Mouse (Mus musculus): ENCODE results near the gene Cebpe. TPM values are rescaled to one million over a fixed set of nuclear protein-coding genes. Genes with fewer than 3 reads are reported as not detected.

Cebpe gene
- polyA plus RNA-seq, 1 experiment from 2014 or later = not detected

DNA sequence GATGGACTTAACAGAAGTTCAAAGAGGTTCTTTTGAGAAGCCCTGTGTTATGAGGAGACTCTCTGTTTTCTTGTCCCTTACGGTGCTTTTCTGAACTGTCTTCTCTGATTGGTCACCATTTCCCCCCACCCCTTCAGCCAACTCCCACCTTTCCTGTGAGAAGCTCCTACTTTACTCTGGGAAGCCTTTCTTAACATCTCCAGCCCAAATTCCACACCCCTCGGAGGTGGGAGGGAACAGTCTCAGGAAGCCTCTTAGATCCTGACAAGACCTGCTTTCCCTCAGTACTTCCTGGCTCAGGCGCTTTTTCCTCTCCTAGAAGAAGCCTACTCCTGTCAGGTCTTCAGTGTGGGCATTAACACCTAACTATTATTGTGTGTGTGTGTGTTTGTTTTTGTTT, 12.4 kb downstream of the Cebpe start:
- Histone ChIP-seq H3K9me3 (replicated peaks) (no peaks in the 10 kb centered on the region), H3K4me2 (replicated peaks) (no peak overlapping the region), H3K9ac (no peak overlapping the region), H3K4me1 (no peaks in the 10 kb centered on the region), H3K27me3 (peaks cover 8% of the 10 kb centered on the region; the same call in 1 of the 2 replicates), H3K4me3 (replicated peaks) (no peak overlapping the region), H3K27ac (replicated peaks) (no peak overlapping the region), H3K36me3 (no peaks in the 10 kb centered on the region)
- no peak for ATAC-seq (ENCODE audit: insufficient number of reproducible peaks, low FRiP score, low TSS enrichment, low read depth)
- 53% methylated on average over 3 of the region's 3 CpGs for WGBS

DNA sequence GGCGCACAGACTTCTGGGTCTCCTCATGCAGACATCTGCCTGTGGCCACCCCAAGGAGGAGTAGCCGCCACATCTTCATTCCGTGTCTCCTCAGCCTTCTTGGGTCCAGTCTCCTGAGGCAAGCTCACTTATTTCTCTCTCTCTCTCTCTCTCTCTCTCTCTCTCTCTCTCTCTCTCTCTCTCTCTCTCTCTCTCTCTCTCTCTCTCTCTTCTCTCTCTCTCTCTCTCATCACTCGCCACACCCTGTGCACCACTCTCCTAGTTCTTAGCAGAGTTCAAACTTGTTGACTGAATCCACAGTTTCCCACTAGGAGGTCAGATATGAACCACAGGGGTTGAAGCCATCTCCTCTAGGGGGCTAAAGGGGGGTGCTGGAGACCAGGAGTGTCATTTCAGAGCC, 13.2 kb downstream of the Cebpe start, which contains the start of gene Gm29776:
Gene Gm29776 (minus strand): TSS at position 101 of the 400 bp plus-strand sequence.
- WGBS = 69% methylated on average over 4 of the region's 4 CpGs
- Histone ChIP-seq H3K9me3 (replicated peaks) (no peaks in the 10 kb centered on the region), H3K4me1 (no peaks in the 10 kb centered on the region), H3K27me3 (peaks cover 8% of the 10 kb centered on the region; the same call in 1 of the 2 replicates), H3K4me2 (replicated peaks) (no peak within 1 kb of the TSS), H3K9ac (no peak within 1 kb of the TSS), H3K27ac (replicated peaks) (no peak within 1 kb of the TSS), H3K4me3 (replicated peaks) (no peak within 1 kb of the TSS), H3K36me3 (no peaks in the 10 kb centered on the region)
- ATAC-seq (ENCODE audit: insufficient number of reproducible peaks, low FRiP score, low TSS enrichment, low read depth) = no peak

DNA sequence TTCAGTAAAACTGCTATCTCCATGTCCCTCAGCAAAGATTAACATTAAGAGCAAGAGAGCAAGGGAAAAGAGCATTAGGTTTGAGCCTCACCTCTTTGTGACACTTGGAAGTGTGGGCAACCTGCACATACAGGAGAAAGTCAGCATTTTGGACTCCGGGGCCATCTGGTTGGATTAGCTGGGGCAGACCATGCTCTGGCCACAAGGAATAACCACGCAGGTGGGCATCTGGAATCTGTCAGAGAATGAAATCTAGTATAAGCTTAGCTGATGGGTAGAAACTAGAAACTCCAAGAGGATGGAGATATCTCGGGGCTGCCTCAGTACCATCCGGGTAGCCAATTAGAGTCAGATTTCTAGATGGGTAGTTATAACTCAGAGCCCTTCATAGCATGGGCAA, 15.2 kb downstream of the Cebpe start:
- no peak for ATAC-seq (ENCODE audit: insufficient number of reproducible peaks, low FRiP score, low TSS enrichment, low read depth)
- peaks cover 10% of the 10 kb centered on the region; the same call in 1 of the 2 replicates for H3K36me3 ChIP-seq
- 73% methylated on average over 4 of the region's 4 CpGs for WGBS
- no peak overlapping the region for H3K4me2 ChIP-seq (replicated peaks)
- no peaks in the 10 kb centered on the region for H3K4me1 ChIP-seq
- no peaks in the 10 kb centered on the region for H3K9me3 ChIP-seq (replicated peaks)
- no peak overlapping the region for H3K9ac ChIP-seq
- H3K4me3 ChIP-seq (replicated peaks) = no peak overlapping the region
- no peaks in the 10 kb centered on the region for H3K27me3 ChIP-seq
- H3K27ac ChIP-seq (replicated peaks) = no peak overlapping the region

DNA sequence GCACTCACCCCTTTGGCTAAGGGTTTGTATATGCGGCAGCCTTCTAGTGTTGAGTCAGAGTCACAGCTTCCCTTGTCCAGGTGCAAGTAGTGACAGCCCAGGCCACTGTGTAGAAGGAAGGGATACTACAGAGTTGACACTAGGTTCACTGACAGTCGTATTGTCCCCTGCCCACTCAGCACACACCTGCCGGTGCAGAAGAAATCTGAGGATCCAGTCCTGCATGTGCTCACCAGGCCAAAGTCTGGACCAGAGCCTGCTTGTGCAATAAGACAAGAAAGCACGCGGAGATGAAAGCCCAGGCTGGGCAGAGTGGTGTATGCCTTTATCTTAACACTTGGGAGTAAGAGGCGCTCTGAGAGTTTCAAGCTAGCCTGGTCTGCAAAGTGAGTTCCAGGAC, 16.9 kb downstream of the Cebpe start:
- no peak for ATAC-seq (ENCODE audit: insufficient number of reproducible peaks, low FRiP score, low TSS enrichment, low read depth)
- Histone ChIP-seq H3K9ac (no peak overlapping the region), H3K4me2 (replicated peaks) (no peak overlapping the region), H3K4me1 (no peaks in the 10 kb centered on the region), H3K9me3 (replicated peaks) (no peaks in the 10 kb centered on the region), H3K27ac (replicated peaks) (no peak overlapping the region), H3K36me3 (peaks cover 21% of the 10 kb centered on the region), H3K4me3 (replicated peaks) (no peak overlapping the region), H3K27me3 (no peaks in the 10 kb centered on the region)
- 77% methylated on average over 6 of the region's 6 CpGs for WGBS

DNA sequence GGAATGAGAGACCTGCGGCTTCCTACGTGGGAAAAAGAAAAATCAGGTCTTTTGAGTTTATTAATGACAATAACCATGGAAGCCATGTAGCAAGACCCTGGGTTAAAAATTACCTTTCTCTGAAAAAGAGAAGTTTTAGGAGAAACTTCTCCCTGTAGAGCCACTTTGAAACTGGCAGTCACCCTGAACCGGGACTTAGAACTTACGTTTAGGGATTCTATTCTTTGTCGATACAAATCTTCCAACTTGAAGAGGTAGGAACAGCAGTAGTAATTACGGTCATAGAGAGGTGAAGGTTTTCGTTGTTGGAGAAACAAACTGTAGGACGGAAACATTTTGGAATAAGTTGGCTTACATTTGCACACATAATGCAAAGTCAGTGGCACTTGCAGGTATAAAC, 24.7 kb downstream of the Cebpe start:
- Histone ChIP-seq H3K27me3 (no peaks in the 10 kb centered on the region), H3K27ac (replicated peaks) (peak overlapping the region; percentile 98), H3K4me3 (replicated peaks) (peak overlapping the region; percentile 88), H3K4me2 (replicated peaks) (peak overlapping the region; percentile 51), H3K9me3 (replicated peaks) (no peaks in the 10 kb centered on the region), H3K36me3 (peaks cover 36% of the 10 kb centered on the region), H3K4me1 (peaks cover 14% of the 10 kb centered on the region), H3K9ac (peak overlapping the region; percentile 73)
- no peak for ATAC-seq (ENCODE audit: insufficient number of reproducible peaks, low FRiP score, low TSS enrichment, low read depth)
- 4% methylated on average over 8 of the region's 8 CpGs for WGBS

DNA sequence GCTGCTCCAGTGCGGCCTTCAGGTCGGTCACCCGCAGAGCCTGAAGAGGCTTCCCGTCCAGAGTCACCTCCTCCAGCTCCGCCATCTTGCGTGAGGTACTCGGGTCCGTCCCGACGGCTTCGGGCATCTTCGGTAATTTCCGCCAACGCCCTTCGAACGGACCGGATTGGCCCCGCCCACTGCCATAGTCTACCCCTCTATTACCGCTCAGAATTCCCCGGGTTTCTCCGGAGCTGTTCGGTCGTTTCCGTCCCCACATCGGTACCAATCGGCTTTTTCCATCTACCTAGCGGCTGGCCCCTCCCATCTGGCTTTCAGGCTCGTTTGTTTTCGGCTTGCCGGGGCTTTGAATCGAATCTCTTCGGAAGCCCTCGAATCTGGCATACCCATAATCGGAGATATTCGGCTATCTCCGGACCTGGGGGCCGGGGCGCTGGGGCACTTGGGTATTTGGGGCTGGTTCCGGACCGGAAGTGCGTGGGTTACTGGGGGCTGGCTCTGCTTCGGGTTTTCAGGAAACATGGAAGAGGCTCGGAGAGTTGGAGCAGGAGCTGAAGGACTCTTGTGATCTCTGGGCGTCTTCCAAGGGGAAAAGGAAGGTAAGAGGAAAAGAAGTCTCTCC, 25.3 kb downstream of the Cebpe start, which contains the start of gene Acin1:
Gene Acin1 (minus strand): TSS at position 410 of the 622 bp plus-strand sequence.
- H3K27ac ChIP-seq (replicated peaks) = peak within 1 kb of the TSS; percentile 98
- no peaks in the 10 kb centered on the region for H3K9me3 ChIP-seq (replicated peaks)
- H3K36me3 ChIP-seq = peaks cover 37% of the 10 kb centered on the region
- peak within 1 kb of the TSS; percentile 88 for H3K4me3 ChIP-seq (replicated peaks)
- H3K27me3 ChIP-seq = no peaks in the 10 kb centered on the region
- peak; percentile 98 for ATAC-seq (ENCODE audit: insufficient number of reproducible peaks, low FRiP score, low TSS enrichment, low read depth)
- H3K9ac ChIP-seq = peak within 1 kb of the TSS; percentile 96
- WGBS = under 1% methylated on average over 44 of the region's 44 CpGs
- peaks cover 14% of the 10 kb centered on the region for H3K4me1 ChIP-seq
- H3K4me2 ChIP-seq (replicated peaks) = peak within 1 kb of the TSS; percentile 55

DNA sequence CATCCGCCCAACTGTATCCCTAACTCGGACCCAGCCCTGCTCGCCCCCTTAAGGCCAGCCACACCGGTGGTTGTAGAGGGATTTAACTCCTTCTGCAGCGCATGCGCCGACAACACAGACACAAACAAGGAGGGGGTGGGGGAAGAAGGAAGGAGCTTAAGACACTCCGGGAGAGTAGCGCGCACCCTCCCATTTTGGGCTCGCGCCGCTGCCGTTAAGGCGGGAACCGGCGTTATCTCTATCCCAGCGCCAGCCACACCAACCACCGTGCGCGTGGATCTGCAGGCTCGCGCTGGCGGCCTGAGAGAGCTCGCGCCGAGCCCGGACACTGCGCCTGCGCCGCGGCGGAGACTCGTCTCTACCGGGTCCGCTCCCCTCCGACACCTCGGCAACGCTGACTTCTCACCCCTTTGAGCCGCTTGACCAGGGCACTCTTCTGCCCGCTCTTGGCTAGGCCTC, 25.9 kb downstream of the Cebpe start, which contains the start of gene 1700123O20Rik:
Gene 1700123O20Rik (plus strand): TSS at position 154 of the 459 bp plus-strand sequence.
- peak within 1 kb of the TSS; percentile 98 for H3K27ac ChIP-seq (replicated peaks)
- peak within 1 kb of the TSS; percentile 88 for H3K4me3 ChIP-seq (replicated peaks)
- WGBS = under 1% methylated on average over 41 of the region's 41 CpGs
- no peaks in the 10 kb centered on the region for H3K9me3 ChIP-seq (replicated peaks)
- H3K4me1 ChIP-seq = peaks cover 14% of the 10 kb centered on the region
- ATAC-seq (ENCODE audit: insufficient number of reproducible peaks, low FRiP score, low TSS enrichment, low read depth) = peak; percentile 81
- H3K27me3 ChIP-seq = no peaks in the 10 kb centered on the region
- peak within 1 kb of the TSS; percentile 55 for H3K4me2 ChIP-seq (replicated peaks)
- H3K9ac ChIP-seq = peak within 1 kb of the TSS; percentile 96
- peaks cover 40% of the 10 kb centered on the region for H3K36me3 ChIP-seq

DNA sequence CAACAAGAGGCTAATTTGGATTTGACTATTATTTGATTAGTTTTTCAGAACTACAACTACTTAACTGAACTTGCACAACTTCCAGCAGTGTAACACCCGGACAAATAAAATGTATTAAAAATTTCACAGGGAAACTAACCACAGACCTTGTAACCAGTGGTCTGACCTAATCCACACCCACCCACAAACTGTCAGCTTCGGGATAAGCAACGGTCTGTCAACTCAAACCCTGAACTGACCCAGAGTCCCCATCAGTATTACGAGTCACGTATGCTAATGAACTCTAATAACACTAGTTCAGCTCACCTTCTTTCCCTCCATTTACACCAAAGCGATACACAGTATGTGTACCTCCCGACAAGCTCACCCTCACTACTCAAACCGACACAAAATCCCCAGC, 26.5 kb downstream of the Cebpe start:
- 7% methylated on average over 8 of the region's 8 CpGs for WGBS
- peaks cover 37% of the 10 kb centered on the region for H3K36me3 ChIP-seq
- peak overlapping the region; percentile 96 for H3K9ac ChIP-seq
- no peaks in the 10 kb centered on the region for H3K9me3 ChIP-seq (replicated peaks)
- H3K4me2 ChIP-seq (replicated peaks) = peak overlapping the region; percentile 55
- no peaks in the 10 kb centered on the region for H3K27me3 ChIP-seq
- H3K27ac ChIP-seq (replicated peaks) = peak overlapping the region; percentile 98; the same call in 1 of the 2 replicates
- no peak for ATAC-seq (ENCODE audit: insufficient number of reproducible peaks, low FRiP score, low TSS enrichment, low read depth)
- peak overlapping the region; percentile 88 for H3K4me3 ChIP-seq (replicated peaks)
- peaks cover 14% of the 10 kb centered on the region for H3K4me1 ChIP-seq

DNA sequence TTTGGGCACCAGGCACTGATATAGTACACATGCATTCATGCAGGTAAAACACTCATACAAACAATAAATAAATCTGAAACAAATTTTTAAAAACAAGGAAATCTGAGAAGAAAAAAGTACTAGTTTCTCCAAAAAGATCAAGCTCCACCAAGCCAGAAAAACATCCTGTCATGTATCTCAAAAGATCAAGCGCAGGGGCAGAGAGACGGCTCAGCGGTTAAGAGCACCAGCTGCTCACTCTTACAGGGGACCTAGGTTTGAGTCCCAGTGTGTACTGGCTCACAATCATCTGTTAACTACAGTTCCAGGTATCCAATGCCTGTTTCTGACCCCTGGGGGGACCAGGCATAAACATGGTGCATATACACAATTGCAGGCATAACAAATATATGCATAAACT, 29.6 kb downstream of the Cebpe start:
- Histone ChIP-seq H3K9me3 (replicated peaks) (no peaks in the 10 kb centered on the region), H3K27ac (replicated peaks) (no peak overlapping the region), H3K27me3 (no peaks in the 10 kb centered on the region), H3K9ac (no peak overlapping the region), H3K4me3 (replicated peaks) (no peak overlapping the region), H3K36me3 (peaks cover 39% of the 10 kb centered on the region), H3K4me1 (no peaks in the 10 kb centered on the region; the same call in 1 of the 2 replicates), H3K4me2 (replicated peaks) (no peak overlapping the region)
- no peak for ATAC-seq (ENCODE audit: insufficient number of reproducible peaks, low FRiP score, low TSS enrichment, low read depth)
- WGBS = 86% methylated on average over 3 of the region's 3 CpGs

DNA sequence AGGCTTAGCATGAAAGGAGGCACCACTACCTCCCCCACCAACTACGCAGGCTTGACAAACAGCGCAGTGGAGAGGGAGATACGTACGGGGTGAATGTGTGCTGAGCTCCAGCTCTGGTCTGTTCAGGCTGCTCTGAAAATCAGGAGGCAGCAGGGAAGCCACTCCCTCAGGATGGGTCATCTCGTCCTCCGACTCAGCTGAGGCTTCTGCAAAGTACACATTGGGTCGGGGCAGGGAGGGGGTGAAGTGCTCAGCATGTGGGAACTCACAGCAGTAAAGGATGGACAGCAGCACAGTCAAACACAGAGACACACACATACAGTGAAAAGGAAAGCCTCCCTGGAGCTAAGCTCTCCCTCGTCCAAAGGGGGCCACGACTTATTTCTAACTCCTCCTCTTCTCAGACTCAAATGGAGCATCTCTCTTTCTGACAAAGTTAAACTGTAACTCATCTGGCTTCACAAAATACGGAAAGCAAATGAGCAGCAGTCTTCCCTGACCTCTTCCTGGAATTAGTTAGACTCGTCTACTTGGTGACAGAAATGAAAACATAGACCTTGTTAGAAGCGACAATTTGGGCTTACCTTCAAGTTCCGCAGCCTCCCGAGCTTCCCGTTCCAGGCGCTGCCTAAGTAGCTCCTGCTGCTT, 33.2 kb downstream of the Cebpe start:
- no peak overlapping the region for H3K9ac ChIP-seq
- 88% methylated on average over 16 of the region's 16 CpGs for WGBS
- ATAC-seq (ENCODE audit: insufficient number of reproducible peaks, low FRiP score, low TSS enrichment, low read depth) = no peak
- no peaks in the 10 kb centered on the region for H3K4me1 ChIP-seq
- H3K27me3 ChIP-seq = no peaks in the 10 kb centered on the region
- H3K27ac ChIP-seq (replicated peaks) = no peak overlapping the region
- H3K4me3 ChIP-seq (replicated peaks) = no peak overlapping the region
- H3K9me3 ChIP-seq (replicated peaks) = no peaks in the 10 kb centered on the region
- peaks cover 62% of the 10 kb centered on the region for H3K36me3 ChIP-seq
- no peak overlapping the region for H3K4me2 ChIP-seq (replicated peaks)

DNA sequence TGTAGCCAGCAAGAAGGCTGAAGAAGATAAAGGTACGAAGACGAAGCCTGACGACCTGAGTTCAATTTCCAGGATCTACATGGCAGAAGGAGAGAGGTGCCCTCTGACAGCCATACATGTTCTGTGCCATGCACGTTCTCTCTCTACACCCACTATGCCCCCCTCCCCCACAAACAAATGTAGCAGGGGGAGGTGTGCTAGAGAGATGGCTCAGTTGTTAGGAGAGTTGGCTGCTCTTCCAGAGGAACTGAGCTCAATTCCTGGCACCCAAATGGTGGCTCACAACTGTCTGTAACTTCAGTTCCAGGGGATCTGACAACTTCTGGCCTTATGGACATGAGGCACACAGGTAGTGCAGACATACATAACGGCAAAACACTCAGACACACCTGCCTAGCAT, 35.7 kb downstream of the Cebpe start:
- no peaks in the 10 kb centered on the region for H3K27me3 ChIP-seq
- 88% methylated on average over 5 of the region's 5 CpGs for WGBS

More for the DNA sequence above, 35.7 kb downstream of the Cebpe start:
- H3K27ac ChIP-seq (replicated peaks) = no peak overlapping the region
- H3K36me3 ChIP-seq = peaks cover 66% of the 10 kb centered on the region
- no peak for ATAC-seq (ENCODE audit: insufficient number of reproducible peaks, low FRiP score, low TSS enrichment, low read depth)
- H3K4me2 ChIP-seq (replicated peaks) = no peak overlapping the region
- no peak overlapping the region for H3K4me3 ChIP-seq (replicated peaks)
- no peak overlapping the region for H3K9ac ChIP-seq
- no peaks in the 10 kb centered on the region for H3K9me3 ChIP-seq (replicated peaks)
- H3K4me1 ChIP-seq = no peaks in the 10 kb centered on the region

Measured in embryonic facial prominence, embryonic 15.5 days (tissue).